Comparison of ENCODE assay signal across 23 mouse cellular contexts in genomic region chr2:170651483-170651882, GRCm38 (mm10). TPM values are rescaled to one million over a fixed set of nuclear protein-coding genes. Genes with fewer than 3 reads are reported as not detected.
DNase-seq lines count a peak whose midpoint lies in the region; ATAC-seq and TF ChIP-seq lines count a peak whose summit lies in the region.
"Had no signal": no experiment of that assay in that cellular context is flagged by ENCODE, and none has a peak within 500 bp of the region (broad histone marks: within the 10 kb centered on the region; RNA-seq: fewer than 3 reads in every experiment).

No protein-coding gene starts in this region.

- no peak for DNase-seq in hindbrain, postnatal 0 days (ENCODE audit: low spot score)
- no peak for DNase-seq in hindbrain, embryonic 11.5 days (ENCODE audit: low spot score)
- no peak for DNase-seq in lung, postnatal 0 days (ENCODE audit: low spot score)
- no peak for DNase-seq in lung, postnatal 10 days
- peak; percentile 70 for DNase-seq in R1 (ENCODE audit: low read depth, low spot score)
- peak; percentile 56 for DNase-seq in testis, postnatal 10 days (ENCODE audit: low spot score)
- DNase-seq in thymus, postnatal 0 days (ENCODE audit: low spot score): no peak
- DNase-seq: adrenal gland, postnatal 14 days; cerebellum, adult 8-10 months; heart, adult 11 months; thymus, postnatal 14 days had no signal

- no peak overlapping the region for H3K4me2 ChIP-seq in hindbrain, postnatal 0 days (ENCODE audit: low read depth, low read length)
- no peak overlapping the region for H3K4me2 ChIP-seq in hindbrain, embryonic 11.5 days (replicated peaks; ENCODE audit: low read depth, low read length)
- no peak overlapping the region for H3K4me2 ChIP-seq in lung, postnatal 0 days (replicated peaks; ENCODE audit: low read depth, low read length)
- H3K4me2 ChIP-seq: liver, embryonic 15.5 days; midbrain, embryonic 13.5 days had no signal

- 76% methylated on average over 1 of the region's 1 CpGs for WGBS in hindbrain, postnatal 0 days
- WGBS in hindbrain, embryonic 11.5 days: 88% methylated on average over 1 of the region's 1 CpGs
- 87% methylated on average over 1 of the region's 1 CpGs for WGBS in lung, postnatal 0 days

- no peak for ATAC-seq in hindbrain, postnatal 0 days
- ATAC-seq in hindbrain, embryonic 11.5 days (ENCODE audit: low FRiP score): no peak
- no peak for ATAC-seq in lung, postnatal 0 days
- ATAC-seq: activated CD4-positive, CD25-positive, alpha-beta regulatory T cell, adult 4 months; inflammation-experienced regulatory T-cells, adult 6 months; midbrain, embryonic 13.5 days had no signal

- no peak for TF ChIP-seq EP300 in lung, postnatal 0 days (IDR thresholded peaks at IDR 0.05)

- TF ChIP-seq CTCF in hindbrain, postnatal 0 days (IDR thresholded peaks at IDR 0.05; ENCODE audit: low read depth): peak; percentile 50
- TF ChIP-seq CTCF in lung, postnatal 0 days (IDR thresholded peaks at IDR 0.05): 0 out of 2 replicates have a peak, but pooled peaks have one; percentile 24

- no peaks in the 10 kb centered on the region for H3K9me3 ChIP-seq in hindbrain, postnatal 0 days (ENCODE audit: low read length)
- H3K9me3 ChIP-seq in hindbrain, embryonic 11.5 days (ENCODE audit: control insufficient read depth, low read length): no peaks in the 10 kb centered on the region
- H3K9me3 ChIP-seq in lung, postnatal 0 days (ENCODE audit: low read length): no peaks in the 10 kb centered on the region
- H3K9me3 ChIP-seq: liver, embryonic 15.5 days had no signal

- H3K27ac ChIP-seq in hindbrain, postnatal 0 days: no peak overlapping the region
- no peak overlapping the region for H3K27ac ChIP-seq in hindbrain, embryonic 11.5 days (ENCODE audit: low read depth, low read length)
- no peak overlapping the region for H3K27ac ChIP-seq in lung, postnatal 0 days (ENCODE audit: low read length)
- H3K27ac ChIP-seq: liver, embryonic 15.5 days; midbrain, embryonic 13.5 days had no signal

- H3K36me3 ChIP-seq in hindbrain, postnatal 0 days (ENCODE audit: insufficient read depth, low read length): no peaks in the 10 kb centered on the region
- no peaks in the 10 kb centered on the region for H3K36me3 ChIP-seq in hindbrain, embryonic 11.5 days (ENCODE audit: control insufficient read depth, insufficient read depth, low read length)
- no peaks in the 10 kb centered on the region for H3K36me3 ChIP-seq in lung, postnatal 0 days (ENCODE audit: insufficient read depth, low read length)
- H3K36me3 ChIP-seq: liver, embryonic 15.5 days; midbrain, embryonic 13.5 days had no signal

- H3K4me3 ChIP-seq in hindbrain, postnatal 0 days (ENCODE audit: low read length): no peak overlapping the region
- no peak overlapping the region for H3K4me3 ChIP-seq in hindbrain, embryonic 11.5 days (ENCODE audit: low read depth, low read length)
- H3K4me3 ChIP-seq in lung, postnatal 0 days (ENCODE audit: low read depth, low read length): no peak overlapping the region
- H3K4me3 ChIP-seq: liver, embryonic 15.5 days; midbrain, embryonic 13.5 days had no signal

- H3K4me1 ChIP-seq in hindbrain, postnatal 0 days (ENCODE audit: insufficient read depth, low read length): no peaks in the 10 kb centered on the region
- H3K4me1 ChIP-seq in hindbrain, embryonic 11.5 days (replicated peaks; ENCODE audit: control insufficient read depth, insufficient read depth, low read length): no peaks in the 10 kb centered on the region
- H3K4me1 ChIP-seq in lung, postnatal 0 days (ENCODE audit: insufficient read depth, low read depth, low read length): no peaks in the 10 kb centered on the region
- H3K4me1 ChIP-seq: liver, embryonic 15.5 days had no signal

- H3K9ac ChIP-seq in hindbrain, postnatal 0 days (replicated peaks; ENCODE audit: low read length): no peak overlapping the region
- no peak overlapping the region for H3K9ac ChIP-seq in hindbrain, embryonic 11.5 days (ENCODE audit: low read depth, low read length)
- no peak overlapping the region for H3K9ac ChIP-seq in lung, postnatal 0 days (replicated peaks; ENCODE audit: low read depth)
- H3K9ac ChIP-seq: liver, embryonic 15.5 days; midbrain, embryonic 13.5 days had no signal

- H3K27me3 ChIP-seq in hindbrain, postnatal 0 days (ENCODE audit: insufficient read depth, low read length): no peaks in the 10 kb centered on the region
- no peaks in the 10 kb centered on the region for H3K27me3 ChIP-seq in hindbrain, embryonic 11.5 days (ENCODE audit: control insufficient read depth, insufficient read depth, low read length)
- H3K27me3 ChIP-seq in lung, postnatal 0 days (replicated peaks; ENCODE audit: insufficient read depth, low read length): no peaks in the 10 kb centered on the region
- H3K27me3 ChIP-seq: liver, embryonic 15.5 days; midbrain, embryonic 13.5 days had no signal

RNA-seq across cellular contexts. Expression of gene 4930470P17Rik, which starts 49.7 kb away (rescaled TPM):
- total RNA-seq in hindbrain, postnatal 0 days (2014; rRNA removed): not detected in 2 replicates
- polyA plus RNA-seq in hindbrain, postnatal 0 days (2015; fragmentation: Nextera tagmentation; extraction: Ambion mirVana): 0.21 and 0.26 TPM in 2 replicates
- not detected in 2 replicates for polyA plus RNA-seq in hindbrain, embryonic 11.5 days (2014; fragmentation: Nextera tagmentation; extraction: Ambion mirVana)
- polyA plus RNA-seq in lung, postnatal 0 days (2015; fragmentation: Nextera tagmentation; extraction: Ambion mirVana): not detected in 2 replicates
- not detected in 2 replicates for polyA plus RNA-seq in thymus, postnatal 0 days (2015; fragmentation: Nextera tagmentation; extraction: Ambion mirVana)
- total RNA-seq: adrenal gland, postnatal 14 days; gastrocnemius, adult 18-20 months; hematopoietic stem cell, adult 5-6 weeks; layer of hippocampus, adult 18-20 months; left cerebral cortex, adult 18-20 months had no signal
- polyA plus RNA-seq: activated CD4-positive, CD25-positive, alpha-beta regulatory T cell, adult 4 months; embryonic facial prominence, embryonic 14.5 days; heart, embryonic 14.5 days; inflammation-experienced regulatory T-cells, adult 6 months; kidney, embryonic 16.5 days; limb, embryonic 11.5 days; liver, embryonic 15.5 days; midbrain, embryonic 13.5 days had no signal

Comparison
In these comparisons a context has a peak if more than half of its experiments do, and no peak if none do; other contexts are left out.
1. DNase-seq: peak in R1 (single experiment) and testis, postnatal 10 days (single experiment); none in hindbrain, postnatal 0 days (single experiment), hindbrain, embryonic 11.5 days (single experiment), lung, postnatal 0 days (single experiment), lung, postnatal 10 days (single experiment) and thymus, postnatal 0 days (single experiment).